Mouse (Mus musculus): ENCODE data around the gene Sntg2.

- TF ChIP-seq CHD2 (IDR thresholded peaks at IDR 0.05; ENCODE audit: low read depth, low read length): no peak
- no peak for TF ChIP-seq HCFC1 (IDR thresholded peaks at IDR 0.05; ENCODE audit: borderline replicate concordance, insufficient read depth, low read length)
- no peak for TF ChIP-seq MAFK (IDR thresholded peaks at IDR 0.05; ENCODE audit: insufficient read depth, low read depth, low read length)
- no peak for TF ChIP-seq ZNF384 (IDR thresholded peaks at IDR 0.05; ENCODE audit: low read depth, low read length)
- TF ChIP-seq ZC3H11A (IDR thresholded peaks at IDR 0.05; ENCODE audit: borderline replicate concordance, low read depth, low read length): no peak
Observed at GRCm38 (mm10) chr12:30214761-30215160, 158.4 kb downstream of the Sntg2 start.

Measured in ES-E14 (cell line).